Mouse (Mus musculus): ENCODE data around the gene Apob. TPM values are rescaled to one million over a fixed set of nuclear protein-coding genes. Genes with fewer than 3 reads are reported as not detected.

Gene Apob
- polyA plus RNA-seq, 1 experiment from 2014 or later: 0.04 TPM

GRCm38 (mm10) chr12:7970817-7971216, 6.6 kb upstream of the Apob start:
- no peak overlapping the region for H3K4me3 ChIP-seq (ENCODE audit: low read depth, low read length)
- no peaks in the 10 kb centered on the region for H3K9me3 ChIP-seq (ENCODE audit: control insufficient read depth, low read length)
- H3K27me3 ChIP-seq (replicated peaks; ENCODE audit: control insufficient read depth, insufficient read depth, low read length): no peaks in the 10 kb centered on the region
- DNase-seq (ENCODE audit: low spot score) (no peak), ATAC-seq (ENCODE audit: low read depth) (no peak)
- H3K4me1 ChIP-seq (ENCODE audit: control insufficient read depth, insufficient read depth, low read length): no peaks in the 10 kb centered on the region
- no peaks in the 10 kb centered on the region for H3K36me3 ChIP-seq (ENCODE audit: control insufficient read depth, insufficient read depth, low read length)
- no peak overlapping the region for H3K27ac ChIP-seq (replicated peaks; ENCODE audit: low read depth, low read length)
- 51% methylated on average over 3 of the region's 3 CpGs for WGBS
- H3K4me2 ChIP-seq (ENCODE audit: low read depth, low read length): no peak overlapping the region
- no peak overlapping the region for H3K9ac ChIP-seq (ENCODE audit: low read depth, low read length)

DNA sequence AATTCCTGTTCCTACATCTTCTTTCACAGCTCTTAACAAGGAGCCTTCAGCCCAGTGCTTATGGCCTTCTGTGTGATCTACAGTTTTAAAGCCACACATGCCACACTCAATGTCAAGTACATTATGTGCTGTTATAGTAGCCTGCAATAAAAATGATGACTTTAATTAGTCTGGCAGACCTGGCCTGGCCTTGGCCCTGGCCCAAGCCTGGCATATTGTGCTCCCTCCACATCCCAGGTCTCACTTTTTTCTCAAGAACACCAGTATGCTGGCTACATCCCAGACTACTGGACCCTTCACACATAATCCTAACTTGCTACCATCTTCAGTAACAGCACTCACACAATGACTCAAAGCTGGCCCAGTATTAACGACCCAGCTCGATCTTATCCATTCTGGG, 5.7 kb upstream of the Apob start:
- no peaks in the 10 kb centered on the region for H3K9me3 ChIP-seq (ENCODE audit: control insufficient read depth, low read length)
- H3K9ac ChIP-seq (ENCODE audit: low read depth, low read length): no peak overlapping the region

DNA sequence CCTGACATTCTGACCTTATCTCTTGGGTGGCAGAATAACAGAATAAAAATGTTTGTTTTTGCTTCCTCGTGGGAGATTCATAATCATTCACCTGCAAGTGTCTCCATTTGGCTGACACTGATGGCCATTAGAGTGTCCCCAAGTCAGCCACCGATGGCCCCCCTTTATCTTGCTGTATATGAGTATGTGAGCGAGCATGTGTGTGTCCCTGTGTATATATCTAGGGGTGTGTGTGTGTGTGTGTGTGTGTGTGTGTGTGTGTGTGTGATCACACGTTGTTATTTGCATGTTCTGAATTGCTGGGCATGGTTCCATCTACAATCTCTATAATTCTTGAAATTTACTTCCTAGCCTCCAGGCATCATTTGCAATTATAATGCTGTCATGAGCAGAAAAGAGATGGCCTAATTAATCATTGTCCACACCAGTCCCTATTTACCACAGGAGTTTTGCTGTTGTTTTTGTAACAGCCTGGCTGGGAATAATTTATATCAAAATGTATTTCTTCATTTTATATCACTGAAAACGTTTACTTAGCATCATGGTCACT, 3.6 kb upstream of the Apob start:
- ATAC-seq (ENCODE audit: low read depth): no peak
- Histone ChIP-seq H3K9me3 (ENCODE audit: control insufficient read depth, low read length) (no peaks in the 10 kb centered on the region), H3K27me3 (replicated peaks; ENCODE audit: control insufficient read depth, insufficient read depth, low read length) (no peaks in the 10 kb centered on the region), H3K4me2 (ENCODE audit: low read depth, low read length) (no peak overlapping the region), H3K4me3 (ENCODE audit: low read depth, low read length) (no peak overlapping the region), H3K4me1 (ENCODE audit: control insufficient read depth, insufficient read depth, low read length) (no peaks in the 10 kb centered on the region), H3K9ac (ENCODE audit: low read depth, low read length) (no peak overlapping the region), H3K27ac (replicated peaks; ENCODE audit: low read depth, low read length) (no peak overlapping the region), H3K36me3 (ENCODE audit: control insufficient read depth, insufficient read depth, low read length) (no peaks in the 10 kb centered on the region)
- no peak for DNase-seq (ENCODE audit: low spot score)
- WGBS: 59% methylated on average over 5 of the region's 5 CpGs

More for the DNA sequence above, 5.7 kb upstream of the Apob start:
- Histone ChIP-seq H3K4me2 (ENCODE audit: low read depth, low read length) (no peak overlapping the region), H3K4me1 (ENCODE audit: control insufficient read depth, insufficient read depth, low read length) (no peaks in the 10 kb centered on the region), H3K36me3 (ENCODE audit: control insufficient read depth, insufficient read depth, low read length) (no peaks in the 10 kb centered on the region), H3K27ac (replicated peaks; ENCODE audit: low read depth, low read length) (no peak overlapping the region), H3K27me3 (replicated peaks; ENCODE audit: control insufficient read depth, insufficient read depth, low read length) (no peaks in the 10 kb centered on the region), H3K4me3 (ENCODE audit: low read depth, low read length) (no peak overlapping the region)
- ATAC-seq (ENCODE audit: low read depth): no peak
- no peak for DNase-seq (ENCODE audit: low spot score)
- WGBS: 87% methylated on average over 2 of the region's 2 CpGs

DNA sequence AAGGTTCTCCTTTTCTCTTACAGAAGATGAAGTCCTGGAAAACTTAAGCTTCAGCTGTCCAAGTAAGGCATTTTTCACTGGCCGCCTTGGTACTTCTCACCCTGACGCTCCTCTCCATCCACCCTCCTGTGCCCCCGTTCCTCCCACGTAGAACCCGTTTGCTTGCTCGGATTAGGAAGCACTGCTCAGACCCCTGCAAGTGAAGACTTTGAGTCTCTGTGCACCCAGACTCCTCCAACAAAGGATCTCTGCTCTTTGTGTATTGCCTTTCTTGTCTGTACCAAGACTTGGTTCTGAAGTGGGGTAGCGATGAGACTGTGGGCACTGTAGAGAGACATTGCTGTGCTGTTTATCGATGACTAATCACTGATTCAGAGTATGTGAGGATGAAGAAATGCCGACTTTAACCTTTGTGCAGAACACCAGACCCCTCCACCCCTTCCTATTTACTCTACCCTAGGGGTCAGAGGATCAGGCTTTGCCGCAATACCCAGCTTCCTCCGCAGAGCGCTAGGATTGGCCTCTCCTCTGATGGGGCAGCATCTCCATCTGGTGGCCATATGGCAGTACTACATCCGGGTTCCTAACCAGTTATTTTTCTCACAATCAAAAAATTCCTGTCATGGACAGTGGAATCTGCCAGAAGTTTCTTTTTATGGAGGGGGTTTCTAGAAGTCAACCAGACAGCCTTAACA, 889 bp downstream of the Apob start:
- Histone ChIP-seq H3K36me3 (ENCODE audit: control insufficient read depth, insufficient read depth, low read length) (no peaks in the 10 kb centered on the region), H3K9ac (ENCODE audit: low read depth, low read length) (no peak overlapping the region), H3K9me3 (ENCODE audit: control insufficient read depth, low read length) (no peaks in the 10 kb centered on the region), H3K4me2 (ENCODE audit: low read depth, low read length) (no peak overlapping the region), H3K27me3 (replicated peaks; ENCODE audit: control insufficient read depth, insufficient read depth, low read length) (no peaks in the 10 kb centered on the region), H3K4me1 (ENCODE audit: control insufficient read depth, insufficient read depth, low read length) (no peaks in the 10 kb centered on the region), H3K4me3 (ENCODE audit: low read depth, low read length) (no peak overlapping the region), H3K27ac (replicated peaks; ENCODE audit: low read depth, low read length) (no peak overlapping the region)
- 45% methylated on average over 13 of the region's 13 CpGs for WGBS
- ATAC-seq (ENCODE audit: low read depth) (peak; percentile 79; the same call in 1 of the 2 replicates), DNase-seq (ENCODE audit: low spot score) (peak; percentile 62)

DNA sequence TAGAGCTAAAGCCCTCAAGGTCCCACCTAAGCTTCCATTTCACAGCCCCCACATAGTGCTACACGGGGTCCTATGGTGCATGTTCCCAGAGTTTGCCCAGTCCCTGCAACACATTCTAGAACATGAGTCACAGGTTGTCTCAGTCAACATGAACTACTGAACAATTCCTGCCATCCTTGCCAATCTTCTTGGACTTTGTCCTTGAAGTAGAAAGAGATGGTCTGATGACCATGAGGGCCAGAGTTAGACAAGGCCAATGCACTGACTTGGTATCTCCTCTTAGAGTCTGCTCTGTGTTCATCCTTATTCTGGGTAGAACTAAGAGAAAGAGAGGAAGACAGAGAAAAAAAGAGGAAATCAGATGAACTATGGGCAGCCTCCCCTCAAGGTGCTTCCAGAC, 7.0 kb downstream of the Apob start:
- Histone ChIP-seq H3K9me3 (ENCODE audit: control insufficient read depth, low read length) (no peaks in the 10 kb centered on the region), H3K27ac (replicated peaks; ENCODE audit: low read depth, low read length) (no peak overlapping the region), H3K4me1 (ENCODE audit: control insufficient read depth, insufficient read depth, low read length) (no peaks in the 10 kb centered on the region), H3K4me2 (ENCODE audit: low read depth, low read length) (no peak overlapping the region), H3K27me3 (replicated peaks; ENCODE audit: control insufficient read depth, insufficient read depth, low read length) (no peaks in the 10 kb centered on the region), H3K4me3 (ENCODE audit: low read depth, low read length) (no peak overlapping the region), H3K9ac (ENCODE audit: low read depth, low read length) (no peak overlapping the region), H3K36me3 (ENCODE audit: control insufficient read depth, insufficient read depth, low read length) (no peaks in the 10 kb centered on the region)
- DNase-seq (ENCODE audit: low spot score): no peak
- WGBS: 89% methylated on average over 1 of the region's 1 CpGs
- ATAC-seq (ENCODE audit: low read depth): no peak

GRCm38 (mm10) chr12:7990804-7991203, 13.4 kb downstream of the Apob start:
- ATAC-seq (ENCODE audit: low read depth): no peak; the same call in 1 of the 2 replicates
- H3K4me1 ChIP-seq (ENCODE audit: control insufficient read depth, insufficient read depth, low read length): no peaks in the 10 kb centered on the region
- no peak overlapping the region for H3K27ac ChIP-seq (replicated peaks; ENCODE audit: low read depth, low read length)
- H3K4me2 ChIP-seq (ENCODE audit: low read depth, low read length): no peak overlapping the region
- no peak overlapping the region for H3K4me3 ChIP-seq (ENCODE audit: low read depth, low read length)
- no peaks in the 10 kb centered on the region for H3K27me3 ChIP-seq (replicated peaks; ENCODE audit: control insufficient read depth, insufficient read depth, low read length)
- H3K9me3 ChIP-seq (ENCODE audit: control insufficient read depth, low read length): no peaks in the 10 kb centered on the region
- 14% methylated on average over 3 of the region's 3 CpGs for WGBS
- no peak overlapping the region for H3K9ac ChIP-seq (ENCODE audit: low read depth, low read length)
- DNase-seq (ENCODE audit: low spot score): peak; percentile 79
- H3K36me3 ChIP-seq (ENCODE audit: control insufficient read depth, insufficient read depth, low read length): no peaks in the 10 kb centered on the region

DNA sequence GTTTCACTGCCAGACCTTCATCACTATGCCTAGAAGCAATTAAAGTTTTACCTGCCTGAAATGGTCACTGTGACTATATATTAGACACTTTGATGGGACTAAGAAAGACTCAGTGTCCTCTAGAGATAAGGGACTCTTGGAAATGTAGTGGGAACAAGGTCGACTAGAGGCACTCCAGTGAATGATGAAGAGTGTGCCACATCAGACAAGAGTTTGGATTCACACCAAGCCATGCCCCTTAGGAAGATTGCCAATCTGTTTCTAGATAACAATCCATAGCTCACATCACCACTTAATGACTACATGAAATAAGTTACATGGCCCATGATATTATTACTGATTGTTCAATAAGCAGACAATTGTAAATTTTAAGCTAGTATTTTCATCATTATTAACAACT, 14.1 kb downstream of the Apob start:
- DNase-seq (ENCODE audit: low spot score): no peak
- H3K27me3 ChIP-seq (replicated peaks; ENCODE audit: control insufficient read depth, insufficient read depth, low read length): no peaks in the 10 kb centered on the region
- no peaks in the 10 kb centered on the region for H3K36me3 ChIP-seq (ENCODE audit: control insufficient read depth, insufficient read depth, low read length)
- H3K4me3 ChIP-seq (ENCODE audit: low read depth, low read length): no peak overlapping the region
- no peak for ATAC-seq (ENCODE audit: low read depth)
- no peak overlapping the region for H3K27ac ChIP-seq (replicated peaks; ENCODE audit: low read depth, low read length)
- 21% methylated on average over 1 of the region's 1 CpGs for WGBS
- no peak overlapping the region for H3K4me2 ChIP-seq (ENCODE audit: low read depth, low read length)
- no peaks in the 10 kb centered on the region for H3K4me1 ChIP-seq (ENCODE audit: control insufficient read depth, insufficient read depth, low read length)
- no peaks in the 10 kb centered on the region for H3K9me3 ChIP-seq (ENCODE audit: control insufficient read depth, low read length)
- no peak overlapping the region for H3K9ac ChIP-seq (ENCODE audit: low read depth, low read length)

DNA sequence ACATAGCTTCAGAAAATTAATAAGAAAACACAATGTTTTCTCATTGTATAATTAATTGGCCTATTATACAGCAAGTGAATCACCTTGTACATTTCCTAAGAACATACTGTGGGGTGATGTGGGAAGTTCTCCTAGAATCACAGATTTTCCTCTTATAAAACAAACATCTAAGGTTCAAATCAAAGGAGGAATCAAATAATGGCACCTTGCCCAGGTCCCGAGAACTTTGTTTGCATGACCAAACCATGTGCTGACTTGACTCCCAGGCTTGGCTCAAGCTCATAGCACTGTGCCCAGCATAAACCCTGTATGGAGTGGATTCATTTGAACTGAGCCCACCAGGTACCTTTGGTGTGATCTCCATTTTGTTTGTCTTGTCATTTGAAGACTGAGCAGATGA, 43.5 kb downstream of the Apob start:
- WGBS: 65% methylated on average over 1 of the region's 1 CpGs
- H3K4me1 ChIP-seq (ENCODE audit: control insufficient read depth, insufficient read depth, low read length): no peaks in the 10 kb centered on the region
- H3K27ac ChIP-seq (replicated peaks; ENCODE audit: low read depth, low read length): no peak overlapping the region
- no peaks in the 10 kb centered on the region for H3K36me3 ChIP-seq (ENCODE audit: control insufficient read depth, insufficient read depth, low read length)
- no peak overlapping the region for H3K9ac ChIP-seq (ENCODE audit: low read depth, low read length)
- no peaks in the 10 kb centered on the region for H3K9me3 ChIP-seq (ENCODE audit: control insufficient read depth, low read length)
- H3K4me3 ChIP-seq (ENCODE audit: low read depth, low read length): no peak overlapping the region
- no peak for ATAC-seq (ENCODE audit: low read depth)
- no peak overlapping the region for H3K4me2 ChIP-seq (ENCODE audit: low read depth, low read length)
- DNase-seq (ENCODE audit: low spot score): no peak
- H3K27me3 ChIP-seq (replicated peaks; ENCODE audit: control insufficient read depth, insufficient read depth, low read length): no peaks in the 10 kb centered on the region

- H3K4me3 ChIP-seq (ENCODE audit: low read depth, low read length): no peak overlapping the region
- no peaks in the 10 kb centered on the region for H3K4me1 ChIP-seq (ENCODE audit: control insufficient read depth, insufficient read depth, low read length)
- H3K9me3 ChIP-seq (ENCODE audit: control insufficient read depth, low read length): no peaks in the 10 kb centered on the region
- H3K9ac ChIP-seq (ENCODE audit: low read depth, low read length): no peak overlapping the region
- no peak overlapping the region for H3K27ac ChIP-seq (replicated peaks; ENCODE audit: low read depth, low read length)
- H3K4me2 ChIP-seq (ENCODE audit: low read depth, low read length): no peak overlapping the region
- 90% methylated on average over 7 of the region's 7 CpGs for WGBS
- no peaks in the 10 kb centered on the region for H3K36me3 ChIP-seq (ENCODE audit: control insufficient read depth, insufficient read depth, low read length)
- no peaks in the 10 kb centered on the region for H3K27me3 ChIP-seq (replicated peaks; ENCODE audit: control insufficient read depth, insufficient read depth, low read length)
- ATAC-seq (ENCODE audit: low read depth): no peak
- DNase-seq (ENCODE audit: low spot score): no peak
Observed at GRCm38 (mm10) chr12:8029520-8029919, 52.1 kb downstream of the Apob start.
